ENCODE assay signal across 8 mouse cellular contexts in the genomic region with DNA sequence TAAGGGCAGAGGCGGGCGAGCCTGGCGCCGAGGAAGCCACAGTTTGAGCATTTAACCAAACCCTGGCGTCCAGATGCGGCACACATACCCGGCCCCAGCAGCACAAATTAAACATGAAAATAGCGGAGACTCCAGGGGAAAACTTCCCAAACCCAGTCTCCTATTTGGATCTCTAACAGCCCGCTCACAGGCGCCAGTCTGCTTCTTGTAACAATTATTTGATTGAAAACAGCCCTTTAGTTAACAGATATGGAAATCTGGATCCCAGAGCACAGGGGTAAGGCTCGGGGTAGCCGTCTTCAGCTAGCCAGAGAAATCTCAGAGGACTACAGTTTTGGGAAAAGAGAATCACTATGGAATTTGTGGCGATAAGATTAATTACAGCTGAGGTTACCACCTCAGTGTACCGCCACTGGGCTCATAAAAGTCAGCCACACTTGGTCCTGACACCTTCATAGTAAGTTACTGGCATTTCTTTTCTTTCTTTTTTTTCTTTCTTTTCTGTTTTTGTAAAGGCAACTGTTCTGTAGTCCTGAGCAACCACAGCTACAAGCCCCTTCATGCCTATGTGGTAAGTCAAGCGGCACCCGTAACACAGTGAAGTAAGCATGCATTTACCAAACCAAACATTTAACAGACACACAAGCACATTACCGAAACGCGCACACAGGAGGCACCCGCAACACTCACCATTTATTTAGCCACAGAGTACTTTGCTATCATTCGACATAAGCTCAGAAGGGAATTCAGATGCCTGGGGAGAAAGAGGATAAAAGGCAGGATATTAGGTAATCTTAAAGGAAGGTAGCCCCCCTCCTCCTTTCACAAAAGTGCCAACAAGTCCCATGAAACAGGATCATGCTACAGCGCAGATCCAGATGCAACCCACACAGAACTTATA. TPM values are rescaled to one million over a fixed set of nuclear protein-coding genes. Genes with fewer than 3 reads are reported as not detected.
DNase-seq lines count a peak whose midpoint lies in the region; ATAC-seq lines count a peak whose summit lies in the region.

No protein-coding gene starts in this region.

- no peak for ATAC-seq in forebrain, embryonic 11.5 days (replicated peaks; ENCODE audit: low FRiP score)
- ATAC-seq in hindbrain, embryonic 15.5 days (ENCODE audit: low FRiP score, low read depth) = no peak
- ATAC-seq in liver, embryonic 13.5 days (ENCODE audit: low read depth) = no peak
- no peak for ATAC-seq in neural tube, embryonic 14.5 days (ENCODE audit: low read depth)
- no peak for ATAC-seq in activated CD4-positive, CD25-positive, alpha-beta regulatory T cell, adult 4 months

- peaks cover 5% of the 10 kb centered on the region for H3K27me3 ChIP-seq in forebrain, embryonic 11.5 days (ENCODE audit: control insufficient read depth, insufficient read depth, low read length)
- no peaks in the 10 kb centered on the region for H3K27me3 ChIP-seq in hindbrain, embryonic 15.5 days
- H3K27me3 ChIP-seq in liver, embryonic 13.5 days = peaks cover 78% of the 10 kb centered on the region
- H3K27me3 ChIP-seq in neural tube, embryonic 14.5 days (ENCODE audit: control insufficient read depth, insufficient read depth, low read length) = no peaks in the 10 kb centered on the region

- DNase-seq in ovary, postnatal 36 days (ENCODE audit: low spot score) = peak; percentile 25
- no peak for DNase-seq in ovary, adult 18-20 months (ENCODE audit: low spot score)
- peak; percentile 43 for DNase-seq in T-cell, adult 2 months (ENCODE audit: low spot score)
- no peak for DNase-seq in forebrain, embryonic 11.5 days (ENCODE audit: low spot score)
- no peak for DNase-seq in liver, embryonic 13.5 days

- 0% methylated on average over 22 of the region's 22 CpGs for whole genome bisulfite sequencing in forebrain, embryonic 11.5 days
- WGBS in hindbrain, embryonic 15.5 days = 1% methylated on average over 22 of the region's 22 CpGs
- WGBS in liver, embryonic 13.5 days (ENCODE audit: insufficient replicate concordance) = 4% methylated on average over 22 of the region's 22 CpGs
- under 1% methylated on average over 22 of the region's 22 CpGs for WGBS in neural tube, embryonic 14.5 days

- H3K27ac ChIP-seq in forebrain, embryonic 11.5 days (ENCODE audit: low read depth, low read length) = peak overlapping the region; percentile 57; the same call in 1 of the 2 replicates
- H3K27ac ChIP-seq in hindbrain, embryonic 15.5 days (replicated peaks) = peak overlapping the region; percentile 91
- peak overlapping the region; percentile 29 for H3K27ac ChIP-seq in liver, embryonic 13.5 days
- H3K27ac ChIP-seq in neural tube, embryonic 14.5 days (ENCODE audit: low read depth, low read length) = peak overlapping the region; percentile 74

- peak overlapping the region; percentile 72 for H3K9ac ChIP-seq in forebrain, embryonic 11.5 days (ENCODE audit: low read length)
- H3K9ac ChIP-seq in hindbrain, embryonic 15.5 days = peak overlapping the region; percentile 65
- peak overlapping the region; percentile 70 for H3K9ac ChIP-seq in liver, embryonic 13.5 days
- peak overlapping the region; percentile 67 for H3K9ac ChIP-seq in neural tube, embryonic 14.5 days (replicated peaks; ENCODE audit: low read depth, low read length)

- H3K36me3 ChIP-seq in forebrain, embryonic 11.5 days (ENCODE audit: control insufficient read depth, insufficient read depth, low read length) = no peaks in the 10 kb centered on the region
- H3K36me3 ChIP-seq in hindbrain, embryonic 15.5 days = no peaks in the 10 kb centered on the region
- no peaks in the 10 kb centered on the region for H3K36me3 ChIP-seq in liver, embryonic 13.5 days
- no peaks in the 10 kb centered on the region for H3K36me3 ChIP-seq in neural tube, embryonic 14.5 days (ENCODE audit: control insufficient read depth, insufficient read depth, low read length)

- H3K4me1 ChIP-seq in forebrain, embryonic 11.5 days (replicated peaks; ENCODE audit: control insufficient read depth, insufficient read depth, low read length) = peaks cover 31% of the 10 kb centered on the region; the same call in 1 of the 2 replicates
- H3K4me1 ChIP-seq in hindbrain, embryonic 15.5 days (replicated peaks) = peaks cover 49% of the 10 kb centered on the region
- H3K4me1 ChIP-seq in liver, embryonic 13.5 days (replicated peaks) = peaks cover 32% of the 10 kb centered on the region
- H3K4me1 ChIP-seq in neural tube, embryonic 14.5 days (ENCODE audit: control insufficient read depth, insufficient read depth, low read length) = peaks cover 35% of the 10 kb centered on the region

- H3K9me3 ChIP-seq in forebrain, embryonic 11.5 days (ENCODE audit: control insufficient read depth, low read length) = no peaks in the 10 kb centered on the region
- no peaks in the 10 kb centered on the region for H3K9me3 ChIP-seq in hindbrain, embryonic 15.5 days
- H3K9me3 ChIP-seq in liver, embryonic 13.5 days (replicated peaks) = no peaks in the 10 kb centered on the region
- H3K9me3 ChIP-seq in neural tube, embryonic 14.5 days (ENCODE audit: control insufficient read depth, low read length) = no peaks in the 10 kb centered on the region

- peak overlapping the region; percentile 71 for H3K4me3 ChIP-seq in forebrain, embryonic 11.5 days (ENCODE audit: low read depth, low read length)
- peak overlapping the region; percentile 64 for H3K4me3 ChIP-seq in hindbrain, embryonic 15.5 days
- peak overlapping the region; percentile 65 for H3K4me3 ChIP-seq in liver, embryonic 13.5 days (replicated peaks)
- H3K4me3 ChIP-seq in neural tube, embryonic 14.5 days (ENCODE audit: low read depth, low read length) = peak overlapping the region; percentile 71

- H3K4me2 ChIP-seq in forebrain, embryonic 11.5 days (ENCODE audit: low read depth, low read length, severe bottlenecking) = peak overlapping the region; percentile 92
- peak overlapping the region; percentile 98 for H3K4me2 ChIP-seq in hindbrain, embryonic 15.5 days
- H3K4me2 ChIP-seq in liver, embryonic 13.5 days = peak overlapping the region; percentile 78
- peak overlapping the region; percentile 91 for H3K4me2 ChIP-seq in neural tube, embryonic 14.5 days (ENCODE audit: low read depth, low read length)

RNA-seq across cellular contexts. Expression of a gene that starts 2.1 kb away (rescaled TPM):
- polyA plus RNA-seq in forebrain, embryonic 11.5 days (2014; fragmentation: Nextera tagmentation; extraction: Ambion mirVana) = 188 and 198 TPM in 2 replicates
- 279 and 312 TPM in 2 replicates for polyA plus RNA-seq in hindbrain, embryonic 15.5 days (2015; fragmentation: Nextera tagmentation; extraction: Ambion mirVana)
- 98.7 and 122 TPM in 2 replicates for polyA plus RNA-seq in liver, embryonic 13.5 days (2015; fragmentation: Nextera tagmentation; extraction: Ambion mirVana)
- polyA plus RNA-seq in neural tube, embryonic 14.5 days (2014; fragmentation: Nextera tagmentation; extraction: Ambion mirVana) = 371 and 388 TPM in 2 replicates
- 100 to 1,000 TPM; 302 to 334 TPM for polyA plus RNA-seq in activated CD4-positive, CD25-positive, alpha-beta regulatory T cell, adult 4 months (2017; shearing (Covaris generic))

Comparison
In these comparisons a context has a peak if more than half of its experiments do, and no peak if none do; other contexts are left out.
1. DNase-seq: peak in ovary, postnatal 36 days (single experiment) and T-cell, adult 2 months (single experiment); none in ovary, adult 18-20 months (single experiment), forebrain, embryonic 11.5 days (single experiment) and liver, embryonic 13.5 days (single experiment).
2. H3K27ac ChIP-seq: peak in every context shown above with its lines; median percentile 91 in hindbrain, embryonic 15.5 days; 74 in neural tube, embryonic 14.5 days; 57 in forebrain, embryonic 11.5 days; 29 in liver, embryonic 13.5 days.
3. Peak in every context shown above with its lines, with median percentiles within 50 percentile points of each other: H3K4me2 ChIP-seq, H3K4me3 ChIP-seq and H3K9ac ChIP-seq.